Mouse (Mus musculus): ENCODE data around the gene Gtf2f2. TPM values are rescaled to one million over a fixed set of nuclear protein-coding genes. Genes with fewer than 3 reads are reported as not detected.
A peak's percentile ranks its signal among the peaks of the same experiment; 100 is the strongest.

Gene Gtf2f2
- polyA plus RNA-seq, 1 experiment from 2014 or later, result 39.5 TPM

DNA sequence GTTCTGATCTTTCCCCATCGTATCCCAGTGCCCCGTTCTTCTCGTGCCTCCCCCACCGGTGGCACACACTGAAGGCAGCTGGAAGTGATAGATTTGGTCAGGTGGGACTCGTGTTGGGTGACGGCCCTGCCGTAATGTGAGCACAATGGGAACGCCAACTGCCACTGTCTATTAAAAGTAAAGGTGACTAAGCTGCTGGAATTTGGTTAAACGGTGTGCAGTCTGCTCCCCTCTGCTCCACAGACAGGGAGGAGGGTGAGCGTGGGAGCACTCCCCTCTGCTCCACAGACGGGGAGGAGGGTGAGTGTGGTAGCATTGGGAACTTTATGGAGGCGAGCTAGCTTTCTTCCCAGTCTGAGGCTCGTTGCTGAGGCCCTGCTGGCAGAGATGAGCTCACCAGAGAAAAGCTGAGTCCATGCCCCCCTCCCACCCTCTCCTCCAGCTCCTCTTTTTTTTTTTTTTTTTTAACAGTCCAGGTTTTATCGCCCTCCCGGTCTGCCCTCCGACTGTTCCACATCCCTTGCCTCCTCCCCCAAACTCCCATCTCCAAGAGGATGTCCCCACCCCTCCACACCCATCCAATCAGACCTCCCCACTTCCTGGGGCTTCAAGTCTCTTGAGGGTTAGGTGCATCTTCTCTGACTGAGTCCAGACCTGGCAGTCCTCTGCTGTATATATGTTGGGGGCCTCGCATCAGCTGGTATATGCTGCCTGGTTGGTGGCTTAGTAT is 155.2 kb downstream of the Gtf2f2 start:
- 46% methylated on average over 17 of the region's 17 CpGs for WGBS
- Histone ChIP-seq H3K9me3 (no peaks in the 10 kb centered on the region), H3K27me3 (no peaks in the 10 kb centered on the region), H3K4me2 (replicated peaks) (no peak overlapping the region), H3K4me1 (no peaks in the 10 kb centered on the region), H3K4me3 (no peak overlapping the region), H3K9ac (no peak overlapping the region), H3K36me3 (peaks cover 10% of the 10 kb centered on the region), H3K27ac (no peak overlapping the region)
- 0 out of 2 replicates have a peak, but pooled peaks have one; percentile 30 for ATAC-seq (ENCODE audit: insufficient number of reproducible peaks, insufficient read depth, low FRiP score, low TSS enrichment)

DNA sequence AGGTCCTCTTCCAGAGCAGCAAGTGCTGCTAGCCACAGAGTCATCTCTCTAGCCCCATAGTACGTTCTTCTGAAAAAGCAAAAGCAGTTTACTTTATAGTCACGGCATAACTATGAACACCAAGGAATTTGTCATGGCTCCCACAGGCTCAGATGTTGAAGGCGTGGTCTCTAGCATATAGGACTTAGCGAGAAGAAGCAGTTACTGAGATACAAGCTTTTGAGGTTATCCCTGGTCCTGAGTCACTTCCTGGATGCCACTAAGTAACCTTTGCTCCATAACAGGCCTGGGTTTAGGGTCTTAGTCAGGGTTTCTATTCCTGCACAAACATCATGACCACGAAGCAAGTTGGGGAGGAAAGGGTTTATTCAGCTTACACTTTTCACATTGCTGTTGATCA is 158.6 kb downstream of the Gtf2f2 start:
- no peak overlapping the region for H3K9ac ChIP-seq

DNA sequence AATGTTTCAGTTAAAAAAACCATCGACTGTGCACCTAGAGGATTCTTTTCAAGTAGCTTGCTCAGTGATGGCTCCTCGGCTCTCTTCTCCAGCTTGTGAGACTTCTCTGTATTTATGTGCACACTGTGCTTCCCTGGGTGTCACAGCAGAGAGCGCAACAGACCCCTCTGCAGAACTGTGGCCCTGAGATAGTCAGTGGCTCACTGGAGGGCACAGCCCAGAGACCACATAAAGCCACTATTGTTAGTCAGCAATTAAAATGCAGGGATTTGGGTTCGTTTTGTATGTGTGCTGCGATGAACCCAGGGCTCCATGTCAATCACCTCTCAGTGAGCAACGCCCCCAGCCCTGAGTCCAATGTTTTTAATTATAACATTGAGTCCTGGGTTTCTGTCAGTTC is 159.8 kb downstream of the Gtf2f2 start:
- Histone ChIP-seq H3K36me3 (peaks cover 48% of the 10 kb centered on the region), H3K27ac (no peak overlapping the region), H3K4me2 (replicated peaks) (no peak overlapping the region), H3K9me3 (no peaks in the 10 kb centered on the region), H3K4me3 (no peak overlapping the region), H3K27me3 (no peaks in the 10 kb centered on the region), H3K4me1 (peaks cover 14% of the 10 kb centered on the region), H3K9ac (no peak overlapping the region)
- ATAC-seq (ENCODE audit: insufficient number of reproducible peaks, insufficient read depth, low FRiP score, low TSS enrichment), result no peak
- WGBS, result 39% methylated on average over 6 of the region's 6 CpGs

More for the DNA sequence above, 158.6 kb downstream of the Gtf2f2 start:
- H3K27me3 ChIP-seq, result no peaks in the 10 kb centered on the region
- no peaks in the 10 kb centered on the region for H3K9me3 ChIP-seq
- no peak overlapping the region for H3K27ac ChIP-seq
- peaks cover 43% of the 10 kb centered on the region for H3K36me3 ChIP-seq
- WGBS, result 86% methylated on average over 5 of the region's 5 CpGs
- ATAC-seq (ENCODE audit: insufficient number of reproducible peaks, insufficient read depth, low FRiP score, low TSS enrichment), result no peak
- no peak overlapping the region for H3K4me2 ChIP-seq (replicated peaks)
- H3K4me1 ChIP-seq, result peaks cover 9% of the 10 kb centered on the region
- H3K4me3 ChIP-seq, result no peak overlapping the region

DNA sequence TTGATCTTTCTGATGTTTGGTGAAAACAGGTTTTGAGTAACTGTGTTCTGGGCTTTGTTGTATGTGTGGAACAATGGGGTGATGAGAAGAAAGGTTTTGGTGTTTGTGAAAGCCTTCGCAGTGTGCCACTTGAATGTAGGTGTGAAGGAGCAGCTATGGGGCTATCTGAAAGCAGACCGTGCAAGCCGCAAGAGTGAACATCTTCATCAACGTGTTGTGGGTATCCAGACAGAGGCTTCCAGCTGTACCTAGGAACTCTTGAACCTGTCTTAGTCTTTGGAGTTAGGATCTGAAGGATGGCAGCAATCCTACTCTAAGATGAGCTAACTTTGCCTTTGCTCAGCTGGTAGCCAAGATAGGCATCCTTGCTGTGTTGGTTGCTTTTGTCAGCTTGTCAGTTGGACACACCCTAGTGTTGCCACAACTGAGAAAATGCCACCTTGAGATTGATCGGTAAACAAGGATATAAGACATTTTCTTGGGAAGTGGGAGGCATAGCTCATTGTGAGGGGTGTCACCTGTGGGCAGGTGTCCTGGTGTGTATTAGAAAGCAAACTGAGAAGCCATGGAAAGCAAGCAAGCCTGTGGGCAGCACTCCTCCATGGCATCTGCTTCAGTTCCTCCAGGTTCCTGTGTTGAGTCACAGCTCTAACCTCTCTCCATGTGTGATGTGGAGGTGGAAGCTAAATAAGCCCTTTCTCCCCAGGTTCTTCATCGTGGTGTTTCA is 160.7 kb downstream of the Gtf2f2 start:
- WGBS, result 83% methylated on average over 6 of the region's 6 CpGs
- Histone ChIP-seq H3K27me3 (no peaks in the 10 kb centered on the region), H3K4me2 (replicated peaks) (no peak overlapping the region), H3K36me3 (peaks cover 48% of the 10 kb centered on the region), H3K27ac (no peak overlapping the region), H3K9ac (no peak overlapping the region), H3K4me1 (peaks cover 14% of the 10 kb centered on the region), H3K9me3 (no peaks in the 10 kb centered on the region), H3K4me3 (no peak overlapping the region)
- ATAC-seq (ENCODE audit: insufficient number of reproducible peaks, insufficient read depth, low FRiP score, low TSS enrichment), result no peak

DNA sequence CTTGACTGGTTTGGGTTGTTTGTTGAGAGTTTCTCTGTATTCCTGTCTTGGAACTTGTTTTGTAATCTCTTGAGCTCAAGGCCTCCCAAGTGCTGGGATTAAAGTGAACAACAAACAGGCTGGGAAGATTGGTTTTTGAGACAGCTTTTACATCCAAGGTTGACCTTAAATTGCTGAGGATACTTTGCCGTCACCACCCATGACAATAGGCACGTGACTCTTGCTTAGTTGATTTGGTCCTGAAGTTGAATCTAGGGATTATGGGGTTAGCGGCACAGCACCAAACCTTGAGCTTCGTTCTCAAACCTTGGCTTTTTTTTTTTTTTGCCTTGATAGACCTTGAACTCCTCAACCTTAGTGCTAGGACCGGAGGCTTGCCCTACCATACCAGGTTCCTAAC is 161.4 kb downstream of the Gtf2f2 start:
- Histone ChIP-seq H3K36me3 (peaks cover 48% of the 10 kb centered on the region), H3K9ac (no peak overlapping the region), H3K4me1 (peaks cover 14% of the 10 kb centered on the region), H3K4me3 (no peak overlapping the region), H3K27me3 (no peaks in the 10 kb centered on the region), H3K27ac (no peak overlapping the region), H3K9me3 (no peaks in the 10 kb centered on the region), H3K4me2 (replicated peaks) (no peak overlapping the region)
- ATAC-seq (ENCODE audit: insufficient number of reproducible peaks, insufficient read depth, low FRiP score, low TSS enrichment), result no peak
- WGBS, result 74% methylated on average over 5 of the region's 5 CpGs

DNA sequence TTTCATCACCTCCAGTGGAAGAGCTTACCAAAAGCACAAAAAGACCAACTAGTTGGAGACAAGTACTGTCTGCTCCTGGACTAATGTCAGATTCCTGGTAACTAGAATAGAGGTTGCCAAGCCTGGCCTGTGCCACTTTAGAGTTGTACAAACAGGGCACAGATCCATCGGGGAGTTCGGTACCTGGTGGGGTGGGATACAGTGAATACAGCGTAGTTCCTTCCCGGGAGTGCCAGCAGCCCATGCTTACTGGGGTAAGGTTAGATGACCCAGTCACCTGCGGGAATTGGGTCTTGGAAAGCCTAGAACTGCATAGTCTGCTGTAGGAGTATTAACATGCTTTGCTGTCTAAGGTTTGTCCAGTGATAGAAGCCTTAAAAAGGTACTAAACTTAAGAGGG is 162.2 kb downstream of the Gtf2f2 start:
- Histone ChIP-seq H3K27me3 (no peaks in the 10 kb centered on the region), H3K36me3 (peaks cover 48% of the 10 kb centered on the region), H3K4me1 (peaks cover 14% of the 10 kb centered on the region), H3K9me3 (no peaks in the 10 kb centered on the region), H3K4me2 (replicated peaks) (no peak overlapping the region), H3K27ac (no peak overlapping the region), H3K4me3 (no peak overlapping the region), H3K9ac (no peak overlapping the region)
- no peak for ATAC-seq (ENCODE audit: insufficient number of reproducible peaks, insufficient read depth, low FRiP score, low TSS enrichment)
- WGBS, result 90% methylated on average over 5 of the region's 5 CpGs

DNA sequence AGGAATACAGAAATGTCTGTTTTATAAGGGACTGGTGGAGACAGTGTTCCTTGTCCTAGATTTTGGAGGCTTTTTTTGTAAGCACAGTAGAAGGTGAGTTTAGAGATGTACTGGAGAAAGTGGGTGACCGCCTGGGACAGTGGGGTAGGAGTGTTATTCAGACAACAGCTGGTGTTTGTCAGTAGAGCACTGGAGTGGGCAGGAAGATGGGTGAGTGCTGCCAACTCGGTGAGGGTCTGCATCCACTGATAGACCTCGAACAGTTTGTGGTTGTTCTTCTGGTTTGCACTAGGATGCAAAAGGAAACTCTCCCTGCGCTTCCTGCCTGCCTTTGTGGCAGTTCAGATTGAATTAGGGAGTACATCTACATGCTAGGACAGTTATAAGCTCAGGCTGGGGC is 163.0 kb downstream of the Gtf2f2 start:
- Histone ChIP-seq H3K27ac (no peak overlapping the region), H3K4me2 (replicated peaks) (0 out of 2 replicates have a peak overlapping the region, but pooled peaks have one; percentile 13), H3K27me3 (no peaks in the 10 kb centered on the region), H3K9ac (no peak overlapping the region), H3K36me3 (peaks cover 48% of the 10 kb centered on the region), H3K4me3 (0 out of 2 replicates have a peak overlapping the region, but pooled peaks have one; percentile 7), H3K4me1 (peaks cover 14% of the 10 kb centered on the region), H3K9me3 (no peaks in the 10 kb centered on the region)
- WGBS, result 78% methylated on average over 4 of the region's 4 CpGs
- no peak for ATAC-seq (ENCODE audit: insufficient number of reproducible peaks, insufficient read depth, low FRiP score, low TSS enrichment)

Other genes starting within 250 kb of the Gtf2f2 start
- gene Slc25a30, start 223.8 kb downstream of the Gtf2f2 start, polyA plus RNA-seq (2016; fragmentation: Nextera tagmentation; extraction: Ambion mirVana), result 5.3 and 5.5 TPM in 2 replicates
- 956 and 977 TPM in 2 replicates for gene Tpt1, start 165.8 kb downstream of the Gtf2f2 start, polyA plus RNA-seq (2016; fragmentation: Nextera tagmentation; extraction: Ambion mirVana)
- gene Kctd4, start 55.9 kb downstream of the Gtf2f2 start, polyA plus RNA-seq (2016; fragmentation: Nextera tagmentation; extraction: Ambion mirVana), result 0.64 and 0.95 TPM in 2 replicates
- 15.0 and 15.6 TPM in 2 replicates for gene Gpalpp1, start 99.9 kb upstream of the Gtf2f2 start, polyA plus RNA-seq (2016; fragmentation: Nextera tagmentation; extraction: Ambion mirVana)
- gene Nufip1, start 100.0 kb upstream of the Gtf2f2 start, polyA plus RNA-seq (2016; fragmentation: Nextera tagmentation; extraction: Ambion mirVana), result 17.6 and 19.6 TPM in 2 replicates